Mouse (Mus musculus) spleen, adult 2 months (tissue): ENCODE results near the gene Prr13.

Experiments
- CTCF ChIP-seq: fragments of 200-500 bp; IDR thresholded peaks from 2 replicates; pipeline ENCODE4 v1.5.1; 2011; ENCODE audit warnings: mild to moderate bottlenecking, inconsistent platforms; ENCODE audit not compliant: insufficient read depth, insufficient read length, insufficient replicate concordance; ENCODE audit errors: extremely low read depth
- POLR2A ChIP-seq: fragments of 200-500 bp; IDR thresholded peaks from 2 replicates; pipeline ENCODE4 v1.6.1; 2011; ENCODE audit warnings: low read depth, low read length, inconsistent platforms

GRCm38 (mm10) chr15:102413687-102414086 is 45.1 kb upstream of the Prr13 start:
- TF ChIP-seq POLR2A (no peak), CTCF (no peak)
